Mouse (Mus musculus): ENCODE measurements around the gene Spdl1. TPM values are rescaled to one million over a fixed set of nuclear protein-coding genes. Genes with fewer than 3 reads are reported as not detected.

The Spdl1 gene
- 3.8 TPM for polyA plus RNA-seq (2017; shearing (Covaris generic))

GRCm38 (mm10) chr11:34833318-34834086, at the start of gene Spdl1:
Spdl1 (minus strand) TSS chr11:34833641.

DNA sequence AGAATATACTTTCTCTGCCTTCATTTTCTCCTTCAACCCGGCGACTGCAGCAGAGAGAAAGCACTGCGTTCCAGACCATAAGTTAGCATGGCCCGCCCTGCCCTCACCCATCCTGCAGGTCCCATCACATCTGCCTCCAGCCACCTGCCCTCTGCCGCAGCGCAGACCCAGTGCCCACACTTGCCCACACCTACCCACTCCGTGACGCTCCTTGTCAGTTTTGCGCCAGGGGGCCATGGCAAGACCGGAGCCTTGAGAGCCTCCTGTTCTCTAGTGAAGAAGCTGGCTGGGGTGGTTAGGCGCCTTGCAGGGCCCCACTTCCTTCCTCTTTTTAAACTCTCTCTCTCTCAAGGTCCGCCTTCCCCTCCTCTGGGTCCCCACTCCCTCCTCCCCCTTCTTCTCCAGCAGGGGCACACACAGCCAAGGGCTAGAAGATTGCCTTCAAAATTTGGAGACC, 49.8 kb downstream of the Spdl1 start, which contains the start of gene Dock2:
Dock2 (minus strand) TSS at position 306 of the 457 bp plus-strand sequence.

Other genes starting within 250 kb of the Spdl1 start
- gene Dock2, start 49.7 kb downstream of the Spdl1 start, polyA plus RNA-seq (2017; shearing (Covaris generic)), result 632 TPM

Data from activated CD4-positive, CD25-positive, alpha-beta regulatory T cell, adult 9 weeks (primary cell).